Mouse (Mus musculus) midbrain, embryonic 16.5 days (tissue): ENCODE data around the gene Ifi203. TPM values are rescaled to one million over a fixed set of nuclear protein-coding genes. Genes with fewer than 3 reads are reported as not detected.

Experiments used
- polyA plus RNA-seq: library from polyadenylated mRNA; unstranded; fragments of >200 nt; fragmentation: Nextera tagmentation; extraction: Ambion mirVana; gene quantifications from 2 replicates; pipeline ENCODE4 v1.2.1, GENCODE M21; 2015

Gene Ifi203
- polyA plus RNA-seq, 1 experiment from 2014 or later: 0.35 TPM

Other genes starting within 250 kb of the Ifi203 start
- gene Ifi207, start 200.9 kb downstream of the Ifi203 start, polyA plus RNA-seq: 0.16 and 0.24 TPM in 2 replicates
- gene Ifi204, start 175.7 kb downstream of the Ifi203 start, polyA plus RNA-seq: 0.13 and 0.50 TPM in 2 replicates
- 0.24 and 0.45 TPM in 2 replicates for gene Ifi211, start 29.6 kb downstream of the Ifi203 start, polyA plus RNA-seq
- gene Mndal, start 181 bp downstream of the Ifi203 start, polyA plus RNA-seq: 1.1 and 1.2 TPM in 2 replicates
- gene Ifi202b, start 40.1 kb upstream of the Ifi203 start, polyA plus RNA-seq: 0.10 TPM in 1 of 2 replicates, not detected in the other
- gene Ifi205, start 89.1 kb upstream of the Ifi203 start, polyA plus RNA-seq: not detected in 2 replicates
- not detected in 2 replicates for gene Olfr433, start 98.0 kb upstream of the Ifi203 start, polyA plus RNA-seq
- gene Olfr432, start 106.5 kb upstream of the Ifi203 start, polyA plus RNA-seq: not detected in 2 replicates
- not detected in 2 replicates for gene Olfr430, start 123.9 kb upstream of the Ifi203 start, polyA plus RNA-seq
- not detected in 2 replicates for gene Olfr429, start 141.7 kb upstream of the Ifi203 start, polyA plus RNA-seq
- not detected in 2 replicates for gene Olfr427, start 154.2 kb upstream of the Ifi203 start, polyA plus RNA-seq
- not detected in 2 replicates for gene Olfr231, start 178.5 kb upstream of the Ifi203 start, polyA plus RNA-seq
- gene Olfr424, start 188.8 kb upstream of the Ifi203 start, polyA plus RNA-seq: not detected in 2 replicates
- gene Olfr420, start 213.0 kb upstream of the Ifi203 start, polyA plus RNA-seq: not detected in 2 replicates
- 0.06 and 0.16 TPM in 2 replicates for gene Spta1, start 230.1 kb upstream of the Ifi203 start, polyA plus RNA-seq